Mouse (Mus musculus) mammary gland, adult 2 months (tissue): ENCODE results near the gene Prrt4. TPM values are rescaled to one million over a fixed set of nuclear protein-coding genes. Genes with fewer than 3 reads are reported as not detected.

Source experiments
- polyA plus RNA-seq: library from polyadenylated mRNA; depleted of rRNA; stranded (reverse); fragments of >200 nt; gene quantifications from 2 replicates; pipeline ENCODE4 v1.2.3, GENCODE M21; 2012; ENCODE audit warnings: low replicate concordance; rRNA removed

Gene Prrt4
- polyA plus RNA-seq, result 2.6 and 4.5 TPM in 2 replicates

DNA sequence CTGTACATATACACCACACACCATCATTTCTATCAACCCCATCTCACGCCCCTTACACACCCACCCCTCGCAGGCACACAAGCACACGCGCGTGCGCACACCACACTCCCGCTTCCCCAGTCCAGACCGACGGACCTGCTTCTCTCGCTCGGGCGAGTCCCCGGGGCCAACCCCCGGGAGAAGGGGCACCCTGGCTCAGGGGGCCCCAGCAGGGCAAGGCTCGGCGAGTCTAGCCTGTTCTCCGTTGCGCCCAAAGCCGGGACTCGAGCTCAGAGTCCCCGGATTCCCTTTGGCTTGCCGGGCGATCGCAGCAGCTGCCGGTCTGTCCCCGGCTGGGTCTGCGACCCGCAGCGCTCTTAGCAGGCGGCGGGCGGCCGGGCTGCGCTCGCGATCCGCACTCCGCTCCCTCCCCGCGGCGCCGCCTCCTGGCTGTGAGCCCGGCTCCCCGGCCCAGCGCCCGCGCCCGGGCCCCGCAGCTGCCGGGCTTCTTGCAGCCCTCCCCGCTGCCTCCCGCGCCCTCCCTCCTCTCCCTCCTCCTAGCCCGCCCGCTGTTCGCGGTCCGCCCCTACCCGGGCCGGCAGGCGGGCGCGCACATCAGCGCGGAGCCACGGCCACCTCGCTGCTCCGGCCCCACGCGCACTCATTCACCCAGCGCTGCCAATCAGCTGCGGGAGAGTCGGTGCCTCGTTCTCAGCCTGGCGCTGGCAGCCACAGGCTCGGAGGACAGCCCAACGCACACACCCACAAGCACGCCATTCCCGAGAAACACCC is at the start of gene Prrt4:
Gene Prrt4, minus strand, starts transcription at position 697 of the 771 bp plus-strand sequence.

DNA sequence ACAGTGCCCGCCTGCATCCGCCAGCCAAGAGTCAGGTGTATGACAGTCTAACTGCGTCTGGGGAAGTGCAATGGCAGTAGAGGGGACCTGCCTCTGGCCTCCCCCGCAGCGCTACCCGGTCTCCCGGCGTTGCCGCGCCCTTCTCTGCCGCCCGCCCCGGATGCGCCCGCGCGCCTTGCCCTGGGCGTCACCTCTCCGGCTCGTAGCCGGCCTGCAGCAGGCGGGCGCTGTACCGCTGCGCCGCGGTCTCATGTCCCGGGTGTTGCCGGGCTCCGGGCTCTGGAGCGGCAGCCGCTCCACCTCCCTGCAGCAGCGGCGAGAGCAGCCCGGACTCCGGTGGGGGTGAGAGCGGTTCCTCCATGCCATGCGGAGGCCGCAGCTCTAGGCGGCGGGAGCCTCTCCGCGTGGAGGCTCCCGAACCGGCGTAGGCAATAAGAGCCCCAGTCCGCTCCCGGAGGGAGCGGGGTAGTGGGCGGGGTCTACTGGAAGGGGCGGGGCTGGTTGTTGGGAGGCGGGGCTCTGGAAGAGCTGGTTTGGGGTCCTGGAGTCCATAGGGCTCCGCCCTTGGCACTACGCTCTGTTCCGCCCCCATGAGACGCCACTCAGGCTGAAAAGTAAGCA is 36.6 kb upstream of the Prrt4 start, which contains the start of gene Impdh1:
Gene Impdh1, minus strand, starts transcription at position 484 of the 621 bp plus-strand sequence.

DNA sequence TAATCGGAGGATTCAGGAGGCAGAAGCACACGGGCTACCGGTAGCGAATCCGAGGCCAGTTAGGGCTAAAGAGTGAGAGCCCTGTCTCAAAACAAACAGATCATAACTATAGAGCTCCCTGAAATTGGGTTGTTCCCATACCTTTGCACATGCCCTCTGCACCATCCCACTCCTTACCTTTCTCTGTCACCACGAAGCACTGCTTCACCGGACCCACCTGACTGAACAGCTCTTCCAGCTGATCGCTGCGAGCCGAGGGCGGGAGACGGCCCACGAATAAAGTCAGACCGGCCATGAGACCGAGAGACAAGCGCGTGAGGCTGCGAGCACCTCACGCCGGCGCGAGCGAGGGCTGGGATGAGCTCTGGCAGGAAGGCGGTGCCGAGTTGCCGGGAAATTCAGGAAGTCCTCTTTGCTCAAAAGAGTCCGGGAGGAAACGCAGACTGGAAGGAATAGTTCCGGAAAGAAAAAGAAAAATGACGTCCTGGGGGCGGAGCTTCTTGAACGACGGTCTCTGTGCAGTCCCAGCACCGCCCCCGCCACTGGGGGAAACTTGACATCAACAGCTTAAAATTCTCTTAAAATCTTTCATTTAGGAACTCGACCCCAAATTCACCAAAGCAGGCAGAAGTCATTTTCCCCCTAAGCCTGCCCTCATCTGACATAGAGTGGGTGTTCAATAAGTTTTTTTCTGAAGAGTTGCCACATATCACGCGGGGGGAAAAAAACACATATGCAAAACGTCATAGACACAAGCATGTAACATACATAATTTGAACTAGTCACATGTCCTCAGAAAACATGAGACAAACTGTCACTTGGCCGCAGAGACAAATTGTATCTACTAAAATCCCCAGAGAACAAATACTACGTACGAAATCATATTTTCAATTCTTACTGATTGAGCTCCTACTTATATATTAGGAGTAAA is 14.8 kb downstream of the Prrt4 start, which contains the start of gene Rbm28:
Gene Rbm28, minus strand, starts transcription at position 693 of the 931 bp plus-strand sequence.

Other genes starting within 250 kb of the Prrt4 start
- 76.6 and 132 TPM in 2 replicates for gene Lep, start 119.4 kb downstream of the Prrt4 start, polyA plus RNA-seq
- gene Rbm28, start 14.6 kb downstream of the Prrt4 start, polyA plus RNA-seq, result 4.1 and 8.3 TPM in 2 replicates
- gene Impdh1, start 36.8 kb upstream of the Prrt4 start, polyA plus RNA-seq, result 90.2 and 106 TPM in 2 replicates
- 18.5 and 22.5 TPM in 2 replicates for gene Hilpda, start 92.9 kb upstream of the Prrt4 start, polyA plus RNA-seq
- 0.72 and 1.4 TPM in 2 replicates for gene Fam71f2, start 100.0 kb upstream of the Prrt4 start, polyA plus RNA-seq
- not detected in 2 replicates for gene Fam71f1, start 139.6 kb upstream of the Prrt4 start, polyA plus RNA-seq
- gene Calu, start 168.5 kb upstream of the Prrt4 start, polyA plus RNA-seq, result 37.9 and 99.2 TPM in 2 replicates
- 0.23 TPM in 1 of 2 replicates, not detected in the other for gene Opn1sw, start 208.9 kb upstream of the Prrt4 start, polyA plus RNA-seq
- gene Ccdc136, start 216.7 kb upstream of the Prrt4 start, polyA plus RNA-seq, result 1.0 and 7.7 TPM in 2 replicates